Comparison of ENCODE assay signal across 18 mouse cellular contexts in the genomic region with DNA sequence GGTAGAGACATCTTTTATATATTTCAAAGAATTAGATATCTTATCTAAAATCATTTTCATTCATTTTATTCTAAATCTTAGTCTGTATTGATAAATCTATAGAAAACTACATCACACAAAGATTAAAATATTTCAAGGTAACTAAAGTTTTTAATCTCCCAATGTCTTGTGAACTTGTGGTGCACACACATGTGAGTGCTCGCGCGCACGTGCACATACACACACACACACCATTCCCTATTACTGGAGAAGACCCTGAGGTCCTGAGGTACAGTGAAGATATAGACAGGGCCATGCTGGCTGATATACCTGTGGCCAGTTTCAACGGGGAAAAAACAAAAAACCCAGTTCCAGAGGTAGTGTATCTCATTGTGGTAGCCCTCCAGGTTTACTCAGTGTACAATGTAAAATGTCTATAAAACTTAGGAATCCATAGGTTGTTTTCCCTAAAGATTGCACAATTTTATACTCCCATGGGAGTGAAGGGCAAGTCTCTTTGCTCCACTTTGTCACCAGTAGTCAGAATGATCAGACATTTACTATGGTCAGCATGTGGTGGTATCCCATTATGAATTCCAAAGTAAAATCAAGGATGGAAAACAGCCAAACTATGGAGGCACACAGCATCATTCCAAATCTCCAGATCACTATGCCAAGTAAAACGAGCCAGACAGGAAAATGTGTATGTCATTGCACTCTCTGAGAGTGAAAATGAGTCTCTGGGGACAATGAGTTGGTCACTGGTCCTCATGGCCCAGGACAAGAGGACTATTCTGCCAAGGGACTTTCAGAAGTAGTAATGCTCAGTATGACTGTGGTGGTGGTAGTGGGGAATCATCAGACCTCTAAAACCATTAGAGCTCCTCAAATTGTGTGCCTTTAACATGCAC.
"Had no signal": no experiment of that assay in that cellular context is flagged by ENCODE, and none has a peak within 500 bp of the region (broad histone marks: within the 10 kb centered on the region; RNA-seq: fewer than 3 reads in every experiment).

No protein-coding gene starts in this region.

- H3K4me3 ChIP-seq: intestine, embryonic 15.5 days; limb, embryonic 10.5 days; limb, embryonic 13.5 days; liver, embryonic 12.5 days; liver, embryonic 15.5 days; midbrain, embryonic 12.5 days; myocyte; neural tube, embryonic 13.5 days had no signal

- H3K27ac ChIP-seq: intestine, embryonic 15.5 days; kidney, postnatal 0 days; limb, embryonic 10.5 days; limb, embryonic 13.5 days; liver, embryonic 12.5 days; liver, embryonic 15.5 days; midbrain, embryonic 12.5 days; neural tube, embryonic 13.5 days had no signal

- DNase-seq: kidney, postnatal 4 days; layer of hippocampus, adult 9-11 months; liver; lung, adult 18-20 months; lung, postnatal 10 days; lung, postnatal 4 days; thymus, adult 18-20 months; thymus, postnatal 36 days had no signal

- H3K4me1 ChIP-seq: limb, embryonic 13.5 days; midbrain, embryonic 12.5 days; neural tube, embryonic 13.5 days had no signal

- H3K9ac ChIP-seq: intestine, embryonic 15.5 days; limb, embryonic 13.5 days; liver, embryonic 12.5 days; liver, embryonic 15.5 days; midbrain, embryonic 12.5 days; neural tube, embryonic 13.5 days had no signal

- H3K9me3 ChIP-seq: intestine, embryonic 15.5 days; limb, embryonic 10.5 days; limb, embryonic 13.5 days; liver, embryonic 12.5 days; liver, embryonic 15.5 days; midbrain, embryonic 12.5 days; neural tube, embryonic 13.5 days had no signal

- H3K36me3 ChIP-seq: intestine, embryonic 15.5 days; limb, embryonic 10.5 days; limb, embryonic 13.5 days; liver, embryonic 12.5 days; liver, embryonic 15.5 days; midbrain, embryonic 12.5 days; neural tube, embryonic 13.5 days had no signal

- H3K27me3 ChIP-seq: intestine, embryonic 15.5 days; limb, embryonic 13.5 days; liver, embryonic 12.5 days; liver, embryonic 15.5 days; midbrain, embryonic 12.5 days; neural tube, embryonic 13.5 days had no signal

- H3K4me2 ChIP-seq: intestine, embryonic 15.5 days; limb, embryonic 13.5 days; liver, embryonic 12.5 days; liver, embryonic 15.5 days; midbrain, embryonic 12.5 days; neural tube, embryonic 13.5 days had no signal

- ATAC-seq: midbrain, embryonic 16.5 days had no signal
